Mouse (Mus musculus) lung, embryonic 14.5 days (tissue): Measurements from ENCODE around the gene Nt5dc3. TPM values are rescaled to one million over a fixed set of nuclear protein-coding genes. Genes with fewer than 3 reads are reported as not detected.

Experiments
- ATAC-seq: fragments of 200-750 bp; cut with Nextera tagmentation; 2 replicates; pipeline ENCODE4 v1.8.0; 2017; ENCODE audit warnings: mild to moderate bottlenecking, moderate TSS enrichment, moderate library complexity; ENCODE audit not compliant: insufficient read depth
- DNase-seq: peaks from one replicate; pipeline ENCODE4 v3.0.0-alpha.2; 2015
- H3K27ac ChIP-seq: fragments of 300-500 bp; sonication (generic); 2 replicates; pipeline ENCODE4 v1.5.1; 2014; ENCODE audit warnings: low read depth, mild to moderate bottlenecking, moderate library complexity
- H3K27me3 ChIP-seq: fragments of 300-500 bp; sonication (generic); 2 replicates; pipeline ENCODE4 v1.6.1; 2014; ENCODE audit warnings: low read length, control low read depth; ENCODE audit not compliant: insufficient read depth
- H3K36me3 ChIP-seq: fragments of 300-500 bp; sonication (generic); 2 replicates; pipeline ENCODE4 v1.6.1; 2014; ENCODE audit warnings: control low read depth; ENCODE audit not compliant: insufficient read depth
- H3K4me1 ChIP-seq: fragments of 300-500 bp; sonication (generic); 2 replicates; pipeline ENCODE4 v1.6.1; 2014; ENCODE audit warnings: antibody characterized with exemption, control low read depth; ENCODE audit not compliant: insufficient read depth
- H3K4me2 ChIP-seq: fragments of 300-500 bp; sonication (generic); 2 replicates; pipeline ENCODE4 v1.6.1; 2014; ENCODE audit warnings: mild to moderate bottlenecking
- H3K4me3 ChIP-seq: fragments of 300-500 bp; sonication (generic); 2 replicates; pipeline ENCODE4 v1.5.1; 2014; ENCODE audit warnings: low read depth, low read length
- H3K9ac ChIP-seq: fragments of 300-500 bp; sonication (generic); 2 replicates; pipeline ENCODE4 v1.6.1; 2014
- H3K9me3 ChIP-seq: fragments of 300-500 bp; sonication (generic); 2 replicates; pipeline ENCODE4 v1.6.1; 2016; ENCODE audit warnings: low read depth, low read length, control low read depth
- CTCF ChIP-seq: IDR thresholded peaks from 2 replicates; pipeline ENCODE4 v1.5.1; 2016; ENCODE audit warnings: antibody characterized with exemption, low read depth
- WGBS: fragments of 180-500 bp; shearing (Covaris S2); extraction: QIAGEN DNeasy Blood & Tissue Kit; methylation state at CpG from one replicate; pipeline ENCODE4 v1.1.7; 2014; 5-methylcytosine and 5-hydroxymethylcytosine counted together
- polyA plus RNA-seq: library from polyadenylated mRNA; unstranded; fragments of >200 nt; fragmentation: Nextera tagmentation; extraction: Ambion mirVana; gene quantifications from 2 replicates; pipeline ENCODE4 v1.2.1, GENCODE M21; 2014

Nt5dc3 gene
- polyA plus RNA-seq, 1 experiment from 2014 or later: 1.9 TPM

- ATAC-seq (no peak; the same call in 1 of the 2 replicates), DNase-seq (peak; percentile 47)
- no peak for TF ChIP-seq CTCF
- WGBS: 33% methylated on average over 8 of the region's 8 CpGs
- H3K4me2 ChIP-seq: no peak overlapping the region
- no peak overlapping the region for H3K9ac ChIP-seq
- H3K4me3 ChIP-seq: no peak overlapping the region
- H3K27me3 ChIP-seq: no peaks in the 10 kb centered on the region
- H3K36me3 ChIP-seq: peaks cover 7% of the 10 kb centered on the region; the same call in 1 of the 2 replicates
- H3K27ac ChIP-seq: peak overlapping the region; percentile 5; the same call in 1 of the 2 replicates
- no peaks in the 10 kb centered on the region for H3K9me3 ChIP-seq
- H3K4me1 ChIP-seq: no peaks in the 10 kb centered on the region
Observed at GRCm38 (mm10) chr10:86819649-86820165, 40.9 kb downstream of the Nt5dc3 start.

GRCm38 (mm10) chr10:86821014-86821413 is 42.2 kb downstream of the Nt5dc3 start:
- ATAC-seq (no peak), DNase-seq (no peak)
- no peak for TF ChIP-seq CTCF
- H3K9me3 ChIP-seq: no peaks in the 10 kb centered on the region
- H3K27ac ChIP-seq: no peak overlapping the region
- H3K4me2 ChIP-seq: no peak overlapping the region
- H3K9ac ChIP-seq: no peak overlapping the region
- peaks cover 16% of the 10 kb centered on the region; the same call in 1 of the 2 replicates for H3K36me3 ChIP-seq
- H3K4me1 ChIP-seq: no peaks in the 10 kb centered on the region
- WGBS: 88% methylated on average over 7 of the region's 7 CpGs
- H3K27me3 ChIP-seq: no peaks in the 10 kb centered on the region
- no peak overlapping the region for H3K4me3 ChIP-seq

GRCm38 (mm10) chr10:86824093-86824492 is 45.3 kb downstream of the Nt5dc3 start:
- H3K36me3 ChIP-seq: peaks cover 16% of the 10 kb centered on the region; the same call in 1 of the 2 replicates
- no peak overlapping the region for H3K9ac ChIP-seq
- ATAC-seq (no peak), DNase-seq (no peak)
- no peak overlapping the region for H3K4me2 ChIP-seq
- H3K27me3 ChIP-seq: no peaks in the 10 kb centered on the region
- no peak overlapping the region for H3K4me3 ChIP-seq
- 80% methylated on average over 6 of the region's 6 CpGs for WGBS
- no peak overlapping the region for H3K27ac ChIP-seq
- peak; percentile 3; the same call in 1 of the 2 replicates for TF ChIP-seq CTCF
- H3K4me1 ChIP-seq: no peaks in the 10 kb centered on the region
- H3K9me3 ChIP-seq: no peaks in the 10 kb centered on the region

GRCm38 (mm10) chr10:86824871-86825270 is 46.1 kb downstream of the Nt5dc3 start:
- Histone ChIP-seq H3K27ac (no peak overlapping the region), H3K9ac (no peak overlapping the region), H3K4me2 (no peak overlapping the region), H3K27me3 (no peaks in the 10 kb centered on the region), H3K4me3 (no peak overlapping the region), H3K9me3 (no peaks in the 10 kb centered on the region), H3K36me3 (peaks cover 16% of the 10 kb centered on the region; the same call in 1 of the 2 replicates), H3K4me1 (no peaks in the 10 kb centered on the region)
- no peak for TF ChIP-seq CTCF
- 87% methylated on average over 14 of the region's 14 CpGs for WGBS
- ATAC-seq (no peak), DNase-seq (no peak)

- Histone ChIP-seq H3K36me3 (peaks cover 16% of the 10 kb centered on the region; the same call in 1 of the 2 replicates), H3K27me3 (no peaks in the 10 kb centered on the region), H3K27ac (no peak overlapping the region), H3K9ac (no peak overlapping the region), H3K4me2 (no peak overlapping the region), H3K9me3 (no peaks in the 10 kb centered on the region), H3K4me3 (no peak overlapping the region), H3K4me1 (no peaks in the 10 kb centered on the region)
- ATAC-seq (peak; percentile 26; the same call in 1 of the 2 replicates), DNase-seq (no peak)
- no peak for TF ChIP-seq CTCF
- WGBS: 77% methylated on average over 10 of the region's 10 CpGs
Observed at GRCm38 (mm10) chr10:86825871-86826522, 47.2 kb downstream of the Nt5dc3 start.

- Histone ChIP-seq H3K9me3 (no peaks in the 10 kb centered on the region), H3K27ac (no peak overlapping the region)
Observed at GRCm38 (mm10) chr10:86826929-86827328, 48.1 kb downstream of the Nt5dc3 start.

More at GRCm38 (mm10) chr10:86826929-86827328, 48.1 kb downstream of the Nt5dc3 start:
- Histone ChIP-seq H3K4me1 (no peaks in the 10 kb centered on the region), H3K36me3 (peaks cover 16% of the 10 kb centered on the region; the same call in 1 of the 2 replicates), H3K9ac (no peak overlapping the region), H3K27me3 (no peaks in the 10 kb centered on the region), H3K4me2 (no peak overlapping the region), H3K4me3 (no peak overlapping the region)
- WGBS: 67% methylated on average over 3 of the region's 3 CpGs
- ATAC-seq (no peak), DNase-seq (no peak)
- TF ChIP-seq CTCF: no peak
